Mouse (Mus musculus) lung, postnatal 0 days (tissue): ENCODE data around the gene Paqr7.
A peak's percentile ranks its signal among the peaks of the same experiment; 100 is the strongest.

Experiments
- CTCF ChIP-seq: IDR thresholded peaks from 2 replicates; pipeline ENCODE4 v1.5.1; 2016; ENCODE audit warnings: antibody characterized with exemption, mild to moderate bottlenecking
- EP300 ChIP-seq: IDR thresholded peaks from 2 replicates; pipeline ENCODE4 v1.6.1; 2016; ENCODE audit warnings: antibody characterized with exemption, mild to moderate bottlenecking, control low read depth

GRCm38 (mm10) chr4:134557626-134558249 is 61.2 kb downstream of the Paqr7 start:
- TF ChIP-seq EP300 (no peak), CTCF (peak; percentile 17; the same call in 1 of the 2 replicates)
